Mouse (Mus musculus) spleen, adult 2 months (tissue): ENCODE data around the gene Mrps18a. TPM values are rescaled to one million over a fixed set of nuclear protein-coding genes. Genes with fewer than 3 reads are reported as not detected.
A peak's percentile ranks its signal among the peaks of the same experiment; 100 is the strongest.

Experiments
- DNase-seq, 2 experiments: peaks; one replicate each; pipeline versions ENCODE4 v3.0.0 to v3.0.0-alpha.2; 2012 to 2021; ENCODE audit warnings: low spot score in 2 of 2, low read depth in 1 of 2
- H3K27ac ChIP-seq: fragments of 200-500 bp; 2 replicates; pipeline ENCODE4 v1.5.1; 2012; ENCODE audit warnings: low read length, inconsistent platforms; ENCODE audit not compliant: insufficient read depth
- H3K27me3 ChIP-seq: fragments of 200-500 bp; 2 replicates; pipeline ENCODE4 v1.6.1; 2012; ENCODE audit warnings: mild to moderate bottlenecking, moderate library complexity, low read length, inconsistent platforms; ENCODE audit not compliant: control insufficient read depth, insufficient read depth
- H3K36me3 ChIP-seq: fragments of 200-500 bp; 2 replicates; pipeline ENCODE4 v1.6.1; 2012; ENCODE audit warnings: mild to moderate bottlenecking, low read length, inconsistent platforms; ENCODE audit not compliant: control insufficient read depth, insufficient read depth
- H3K4me1 ChIP-seq: fragments of 200-500 bp; 2 replicates; pipeline ENCODE4 v1.6.1; 2011; ENCODE audit warnings: inconsistent platforms; ENCODE audit not compliant: control insufficient read depth, insufficient read depth, insufficient read length
- H3K4me3 ChIP-seq: fragments of 200-500 bp; 2 replicates; pipeline ENCODE4 v1.5.1; 2011; ENCODE audit warnings: mild to moderate bottlenecking, inconsistent platforms; ENCODE audit not compliant: insufficient read depth, insufficient read length; ENCODE audit errors: extremely low read depth
- CTCF ChIP-seq: fragments of 200-500 bp; IDR thresholded peaks from 2 replicates; pipeline ENCODE4 v1.5.1; 2011; ENCODE audit warnings: mild to moderate bottlenecking, inconsistent platforms; ENCODE audit not compliant: insufficient read depth, insufficient read length, insufficient replicate concordance; ENCODE audit errors: extremely low read depth
- POLR2A ChIP-seq: fragments of 200-500 bp; IDR thresholded peaks from 2 replicates; pipeline ENCODE4 v1.6.1; 2011; ENCODE audit warnings: low read depth, low read length, inconsistent platforms
- WGBS: fragments of 180-500 bp; shearing (Covaris S2); methylation state at CpG from one replicate; pipeline ENCODE4 v1.1.7; 2018; 5-methylcytosine and 5-hydroxymethylcytosine counted together
- polyA plus RNA-seq: library from polyadenylated mRNA; depleted of rRNA; stranded (reverse); fragments of >200 nt; gene quantifications from 2 replicates; pipeline ENCODE4 v1.2.3, GENCODE M21; 2012

Mrps18a gene
- polyA plus RNA-seq, 1 experiment, result 29.7 TPM

DNA sequence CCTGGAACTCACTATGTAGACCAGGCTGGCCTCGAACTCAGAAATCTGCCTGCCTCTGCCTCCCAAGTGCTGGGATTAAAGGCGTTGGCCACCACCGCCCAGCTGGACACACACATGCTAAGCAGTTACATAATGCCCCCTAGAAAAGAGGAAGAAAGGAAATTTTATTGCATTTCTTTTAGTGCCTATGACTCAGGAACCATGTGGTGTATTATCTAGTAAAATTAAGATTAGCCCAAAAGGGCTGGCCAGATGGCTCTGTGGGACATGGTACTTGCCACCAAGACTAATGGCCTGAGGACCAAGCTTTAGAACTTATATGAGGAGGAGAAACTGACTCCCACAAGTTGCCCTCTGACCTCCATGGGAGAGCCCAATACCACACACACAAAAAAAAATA, 29.1 kb downstream of the Mrps18a start:
- WGBS, result 78% methylated on average over 3 of the region's 3 CpGs
- Histone ChIP-seq H3K27me3 (no peaks in the 10 kb centered on the region), H3K36me3 (no peaks in the 10 kb centered on the region), H3K27ac (no peak overlapping the region), H3K4me1 (peaks cover 6% of the 10 kb centered on the region; the same call in 1 of the 2 replicates), H3K4me3 (no peak overlapping the region)
- TF ChIP-seq POLR2A, result no peak
- no peak for TF ChIP-seq CTCF
- DNase-seq, result no peak

DNA sequence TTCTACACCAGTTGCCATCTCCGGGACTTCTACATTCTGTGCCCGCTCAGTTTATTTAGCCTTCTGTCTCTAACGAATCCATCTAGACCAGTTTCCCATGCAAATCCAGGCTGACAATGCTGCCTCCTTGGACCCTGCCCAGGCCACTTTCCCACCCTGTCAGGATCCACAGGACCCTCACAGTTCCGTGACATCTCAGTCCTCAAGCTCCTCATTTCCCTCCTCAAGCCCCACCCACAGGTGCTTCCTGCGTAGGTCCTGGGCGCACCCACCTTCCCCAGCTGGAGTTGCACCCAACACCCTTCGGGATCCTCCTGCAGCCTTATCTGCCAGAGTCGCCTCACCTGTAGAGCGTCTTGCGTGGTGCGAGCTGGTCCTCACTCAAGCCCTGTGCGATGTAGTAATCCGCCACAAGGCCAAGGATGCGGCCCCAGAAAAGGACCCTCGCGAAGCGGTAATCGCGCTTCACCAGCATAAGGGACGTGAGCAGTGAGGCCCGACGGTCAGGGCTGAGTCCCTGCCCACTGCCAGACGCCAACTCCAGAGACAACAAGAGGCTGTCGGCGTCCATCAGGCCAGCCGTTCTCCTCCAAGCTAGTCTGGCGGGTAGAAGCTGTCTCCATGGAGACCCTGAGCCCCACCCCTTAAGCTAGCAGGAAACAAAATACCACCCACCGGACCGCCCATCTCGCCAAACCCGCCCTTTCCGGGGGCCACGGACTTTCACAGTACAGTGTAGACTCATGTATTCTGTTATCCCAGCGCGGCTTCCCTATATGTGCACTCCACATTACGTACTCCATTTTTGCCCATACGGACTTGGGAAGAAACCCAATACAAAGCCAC, 33.0 kb downstream of the Mrps18a start, which contains the start of gene Rsph9:
Gene Rsph9 (minus strand): TSS at position 639 of the 846 bp plus-strand sequence.
- peaks cover 6% of the 10 kb centered on the region; the same call in 1 of the 2 replicates for H3K4me1 ChIP-seq
- H3K36me3 ChIP-seq, result peaks cover 9% of the 10 kb centered on the region
- H3K4me3 ChIP-seq, result peak within 1 kb of the TSS; percentile 60
- WGBS, result 6% methylated on average over 37 of the region's 37 CpGs
- DNase-seq, result peak; percentile 45 to 80
- H3K27me3 ChIP-seq, result no peaks in the 10 kb centered on the region
- no peak within 1 kb of the TSS for H3K27ac ChIP-seq
- no peak for TF ChIP-seq CTCF
- no peak for TF ChIP-seq POLR2A

DNA sequence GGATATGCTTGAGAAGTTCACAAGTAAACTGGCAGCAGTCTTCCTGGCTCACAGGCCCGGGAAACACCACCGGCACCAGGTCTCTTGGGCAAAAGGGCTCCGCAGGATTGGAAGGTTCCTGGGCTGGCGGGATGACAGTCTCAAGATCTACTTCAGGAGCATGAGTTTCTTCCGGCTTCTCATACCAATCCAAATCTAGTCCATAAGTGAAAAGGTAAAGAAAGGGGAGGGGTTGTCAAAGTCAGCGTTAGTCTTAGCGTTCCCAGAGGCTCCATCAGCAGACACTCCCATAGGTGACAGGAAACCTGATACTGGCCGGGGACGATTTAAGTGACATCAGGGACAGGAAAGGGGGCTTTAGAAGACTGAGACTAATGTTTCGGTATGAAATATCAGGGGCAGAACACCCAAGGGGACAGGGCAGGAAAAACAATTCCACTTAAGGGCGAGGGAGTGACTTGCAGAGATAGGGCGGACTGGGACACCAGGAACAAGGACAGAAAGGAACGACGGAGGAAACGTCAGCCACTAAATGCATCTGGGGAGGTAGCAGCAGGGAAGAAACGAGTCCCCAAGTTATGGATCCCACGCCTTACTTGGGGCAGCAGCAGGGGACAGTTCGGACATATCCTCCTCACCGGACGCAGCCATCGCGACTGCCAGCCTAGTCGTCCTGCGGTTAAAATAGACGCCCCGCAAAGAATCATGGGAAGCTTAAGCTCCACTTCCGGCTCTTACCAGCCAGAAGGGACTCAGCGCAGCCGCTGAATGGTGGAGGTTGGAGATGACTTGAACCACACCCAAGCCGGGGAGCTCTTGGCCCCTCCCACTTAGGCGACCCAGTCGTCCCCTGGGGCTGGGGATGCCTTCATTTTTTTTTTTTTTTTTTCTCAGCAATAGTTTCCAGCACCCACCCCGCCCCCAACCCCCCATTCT, 42.3 kb downstream of the Mrps18a start, which contains the start of gene Mad2l1bp:
Gene Mad2l1bp (minus strand): TSS at position 707 of the 936 bp plus-strand sequence.
- H3K36me3 ChIP-seq, result peaks cover 10% of the 10 kb centered on the region
- TF ChIP-seq POLR2A (peak; percentile 97), CTCF (no peak)
- peaks cover 4% of the 10 kb centered on the region; the same call in 1 of the 2 replicates for H3K4me1 ChIP-seq
- peak; percentile 90 for DNase-seq
- H3K27me3 ChIP-seq, result no peaks in the 10 kb centered on the region
- 2% methylated on average over 33 of the region's 33 CpGs for WGBS
- peak within 1 kb of the TSS; percentile 73 for H3K27ac ChIP-seq
- peak within 1 kb of the TSS; percentile 82 for H3K4me3 ChIP-seq

DNA sequence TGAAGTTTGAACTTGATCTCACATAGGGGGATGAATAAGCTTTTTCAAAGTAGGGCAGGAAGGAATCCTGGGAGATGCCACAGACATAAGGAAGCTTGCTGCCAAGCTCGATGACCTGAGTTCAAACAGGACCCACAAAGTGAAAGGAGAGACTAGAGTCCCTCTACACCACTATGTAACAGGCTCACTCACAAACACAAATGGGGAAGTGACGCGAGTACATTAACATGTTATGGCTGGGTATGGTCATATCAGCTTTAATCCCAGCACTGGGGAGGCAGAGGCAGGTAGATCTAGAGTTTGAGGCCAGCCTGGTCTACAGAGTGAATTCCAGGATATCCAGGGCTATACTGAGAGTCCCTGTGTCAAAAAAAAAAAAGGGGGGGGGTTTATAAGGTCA, 43.5 kb downstream of the Mrps18a start:
- Histone ChIP-seq H3K4me1 (peaks cover 4% of the 10 kb centered on the region; the same call in 1 of the 2 replicates), H3K4me3 (no peak overlapping the region), H3K36me3 (peaks cover 5% of the 10 kb centered on the region), H3K27me3 (no peaks in the 10 kb centered on the region), H3K27ac (no peak overlapping the region)
- no peak for DNase-seq
- WGBS, result 52% methylated on average over 3 of the region's 3 CpGs
- TF ChIP-seq POLR2A (no peak), CTCF (no peak)

DNA sequence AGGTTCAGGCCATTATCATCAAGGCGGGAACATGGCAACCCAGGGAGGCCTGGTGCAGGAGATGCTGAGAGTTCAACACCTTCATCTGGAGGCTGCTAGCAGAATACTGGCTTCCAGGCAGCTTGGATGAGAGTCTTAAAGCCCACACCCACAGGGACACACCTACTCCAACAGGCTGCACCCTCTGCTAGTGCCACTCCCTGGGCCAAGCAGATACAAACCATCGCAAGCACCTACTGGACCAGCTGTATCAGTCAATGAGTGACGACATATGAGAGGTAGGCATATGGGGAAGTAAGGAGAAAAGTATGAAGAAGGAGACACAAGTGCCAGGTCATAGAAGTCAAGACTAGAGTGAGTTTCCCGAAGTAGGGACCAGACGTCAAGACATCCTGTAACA, 45.9 kb downstream of the Mrps18a start:
- Histone ChIP-seq H3K36me3 (no peaks in the 10 kb centered on the region), H3K4me3 (no peak overlapping the region), H3K4me1 (peaks cover 5% of the 10 kb centered on the region; the same call in 1 of the 2 replicates), H3K27ac (no peak overlapping the region), H3K27me3 (no peaks in the 10 kb centered on the region)
- 75% methylated on average over 5 of the region's 5 CpGs for WGBS
- DNase-seq, result no peak
- TF ChIP-seq POLR2A (no peak), CTCF (no peak)

DNA sequence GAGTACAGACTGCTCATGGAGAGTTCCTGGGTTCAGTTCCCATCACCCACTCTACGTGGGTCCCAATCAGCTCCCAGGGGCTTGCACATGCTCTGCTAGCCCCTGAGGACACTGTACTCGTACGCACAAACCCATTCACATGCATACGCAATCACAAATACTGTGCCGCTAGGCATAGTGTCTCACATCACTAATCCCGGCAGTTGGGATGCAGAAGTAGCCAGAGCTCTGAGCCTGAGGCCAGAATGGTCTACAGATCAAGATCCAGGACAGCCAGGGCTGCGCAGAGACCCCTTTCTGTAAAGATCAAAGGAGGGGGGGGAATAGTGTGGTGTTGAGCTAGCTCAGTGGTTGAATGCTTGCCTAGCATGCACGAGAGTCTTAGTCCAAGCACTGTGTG, 46.3 kb downstream of the Mrps18a start:
- no peak overlapping the region for H3K4me3 ChIP-seq
- DNase-seq, result no peak
- 92% methylated on average over 8 of the region's 8 CpGs for WGBS
- TF ChIP-seq POLR2A, result no peak
- TF ChIP-seq CTCF, result no peak
- H3K27me3 ChIP-seq, result no peaks in the 10 kb centered on the region
- no peaks in the 10 kb centered on the region for H3K36me3 ChIP-seq
- peaks cover 7% of the 10 kb centered on the region; the same call in 1 of the 2 replicates for H3K4me1 ChIP-seq
- no peak overlapping the region for H3K27ac ChIP-seq
